Mouse (Mus musculus): ENCODE measurements around the gene Xaf1.
A peak's percentile ranks its signal among the peaks of the same experiment; 100 is the strongest.
"Not testable (repeated sequence)": the region's sequence is repeated elsewhere in the genome, so short reads cannot be mapped to it uniquely, and the experiment has no call there.

Gene Xaf1

GRCm38 (mm10) chr11:72311355-72312001 is 10.0 kb downstream of the Xaf1 start:
- DNase-seq = no peak

GRCm38 (mm10) chr11:72314151-72314895 is 12.9 kb downstream of the Xaf1 start, which contains the start of gene Fbxo39:
Fbxo39 (plus strand) TSS chr11:72314444.
- DNase-seq = no peak

- DNase-seq = no peak
Measured at GRCm38 (mm10) chr11:72318026-72318425, 16.6 kb downstream of the Xaf1 start.

- peak; percentile 17 for DNase-seq
Measured at GRCm38 (mm10) chr11:72324431-72324830, 23.0 kb downstream of the Xaf1 start.

- no peak for DNase-seq
Measured at GRCm38 (mm10) chr11:72325701-72326100, 24.3 kb downstream of the Xaf1 start.

- no peak for DNase-seq
Measured at GRCm38 (mm10) chr11:72332951-72333667, 31.7 kb downstream of the Xaf1 start.

GRCm38 (mm10) chr11:72334653-72335052 is 33.2 kb downstream of the Xaf1 start:
- no peak for DNase-seq

GRCm38 (mm10) chr11:72336726-72337125 is 35.3 kb downstream of the Xaf1 start:
- DNase-seq = no peak

- DNase-seq = no peak
Measured at GRCm38 (mm10) chr11:72338437-72338871, 37.0 kb downstream of the Xaf1 start.

- no peak for DNase-seq
Measured at GRCm38 (mm10) chr11:72339716-72340115, 38.3 kb downstream of the Xaf1 start.

- peak; percentile 27 for DNase-seq
Measured at GRCm38 (mm10) chr11:72342549-72343237, 41.3 kb downstream of the Xaf1 start.

- DNase-seq = not testable (repeated sequence)
Measured at GRCm38 (mm10) chr11:72343238-72343625, 41.8 kb downstream of the Xaf1 start.

GRCm38 (mm10) chr11:72343904-72344303 is 42.5 kb downstream of the Xaf1 start:
- peak; percentile 58 for DNase-seq

- DNase-seq = no peak
Measured at GRCm38 (mm10) chr11:72344486-72344885, 43.1 kb downstream of the Xaf1 start.

- no peak for DNase-seq
Measured at GRCm38 (mm10) chr11:72348563-72348962, 47.1 kb downstream of the Xaf1 start.

- DNase-seq = no peak
Measured at GRCm38 (mm10) chr11:72349016-72349415, 47.6 kb downstream of the Xaf1 start.

GRCm38 (mm10) chr11:72349652-72350051 is 48.2 kb downstream of the Xaf1 start:
- no peak for DNase-seq

GRCm38 (mm10) chr11:72352272-72352671 is 50.8 kb downstream of the Xaf1 start:
- no peak for DNase-seq

- DNase-seq = no peak
Measured at GRCm38 (mm10) chr11:72353186-72353585, 51.8 kb downstream of the Xaf1 start.

GRCm38 (mm10) chr11:72354971-72355728 is 53.7 kb downstream of the Xaf1 start:
- DNase-seq = peak; percentile 77

- peak; percentile 62 for DNase-seq
Measured at GRCm38 (mm10) chr11:72361385-72362346, 60.2 kb downstream of the Xaf1 start.
